Mouse (Mus musculus) spleen, adult 2 months (tissue): Measurements from ENCODE around the gene Pak7. TPM values are rescaled to one million over a fixed set of nuclear protein-coding genes. Genes with fewer than 3 reads are reported as not detected.

ENCODE experiments used
- DNase-seq, 2 experiments: peaks; one replicate each; pipeline versions ENCODE4 v3.0.0 to v3.0.0-alpha.2; 2012 to 2021; ENCODE audit warnings: low spot score in 2 of 2, low read depth in 1 of 2
- H3K27ac ChIP-seq: fragments of 200-500 bp; 2 replicates; pipeline ENCODE4 v1.5.1; 2012; ENCODE audit warnings: low read length, inconsistent platforms; ENCODE audit not compliant: insufficient read depth
- H3K27me3 ChIP-seq: fragments of 200-500 bp; 2 replicates; pipeline ENCODE4 v1.6.1; 2012; ENCODE audit warnings: mild to moderate bottlenecking, moderate library complexity, low read length, inconsistent platforms; ENCODE audit not compliant: control insufficient read depth, insufficient read depth
- H3K36me3 ChIP-seq: fragments of 200-500 bp; 2 replicates; pipeline ENCODE4 v1.6.1; 2012; ENCODE audit warnings: mild to moderate bottlenecking, low read length, inconsistent platforms; ENCODE audit not compliant: control insufficient read depth, insufficient read depth
- H3K4me1 ChIP-seq: fragments of 200-500 bp; 2 replicates; pipeline ENCODE4 v1.6.1; 2011; ENCODE audit warnings: inconsistent platforms; ENCODE audit not compliant: control insufficient read depth, insufficient read depth, insufficient read length
- H3K4me3 ChIP-seq: fragments of 200-500 bp; 2 replicates; pipeline ENCODE4 v1.5.1; 2011; ENCODE audit warnings: mild to moderate bottlenecking, inconsistent platforms; ENCODE audit not compliant: insufficient read depth, insufficient read length; ENCODE audit errors: extremely low read depth
- CTCF ChIP-seq: fragments of 200-500 bp; IDR thresholded peaks from 2 replicates; pipeline ENCODE4 v1.5.1; 2011; ENCODE audit warnings: mild to moderate bottlenecking, inconsistent platforms; ENCODE audit not compliant: insufficient read depth, insufficient read length, insufficient replicate concordance; ENCODE audit errors: extremely low read depth
- POLR2A ChIP-seq: fragments of 200-500 bp; IDR thresholded peaks from 2 replicates; pipeline ENCODE4 v1.6.1; 2011; ENCODE audit warnings: low read depth, low read length, inconsistent platforms
- WGBS: fragments of 180-500 bp; shearing (Covaris S2); methylation state at CpG from one replicate; pipeline ENCODE4 v1.1.7; 2018; 5-methylcytosine and 5-hydroxymethylcytosine counted together
- polyA plus RNA-seq: library from polyadenylated mRNA; depleted of rRNA; stranded (reverse); fragments of >200 nt; gene quantifications from 2 replicates; pipeline ENCODE4 v1.2.3, GENCODE M21; 2012

The Pak7 gene
- polyA plus RNA-seq, 1 experiment = not detected

- H3K4me3 ChIP-seq = no peak overlapping the region
- H3K27me3 ChIP-seq = no peaks in the 10 kb centered on the region
- no peaks in the 10 kb centered on the region for H3K36me3 ChIP-seq
- no peak overlapping the region for H3K27ac ChIP-seq
- no peaks in the 10 kb centered on the region for H3K4me1 ChIP-seq
- TF ChIP-seq CTCF (no peak), POLR2A (no peak)
- no peak for DNase-seq
- WGBS = 73% methylated on average over 3 of the region's 3 CpGs
These were observed 212.7 kb downstream of the Pak7 start for GRCm38 (mm10) chr2:136175030-136175429.

GRCm38 (mm10) chr2:136150752-136151151 lies 237.0 kb downstream of the Pak7 start:
- H3K4me3 ChIP-seq = no peak overlapping the region
- 82% methylated on average over 7 of the region's 7 CpGs for WGBS
- DNase-seq = no peak

GRCm38 (mm10) chr2:136149530-136149929 lies 238.2 kb downstream of the Pak7 start:
- H3K4me1 ChIP-seq = no peaks in the 10 kb centered on the region
- no peak overlapping the region for H3K27ac ChIP-seq
- WGBS = 37% methylated on average over 4 of the region's 4 CpGs
- no peaks in the 10 kb centered on the region for H3K27me3 ChIP-seq
- no peak overlapping the region for H3K4me3 ChIP-seq
- TF ChIP-seq POLR2A (no peak), CTCF (no peak)
- DNase-seq = no peak
- no peaks in the 10 kb centered on the region for H3K36me3 ChIP-seq

More at GRCm38 (mm10) chr2:136150752-136151151, 237.0 kb downstream of the Pak7 start:
- Histone ChIP-seq H3K4me1 (no peaks in the 10 kb centered on the region), H3K36me3 (no peaks in the 10 kb centered on the region), H3K27ac (no peak overlapping the region), H3K27me3 (no peaks in the 10 kb centered on the region)
- TF ChIP-seq CTCF = no peak
- TF ChIP-seq POLR2A = no peak

GRCm38 (mm10) chr2:136148999-136149398 lies 238.8 kb downstream of the Pak7 start:
- peak in 1 of 2 experiments; percentile 11 for DNase-seq
- WGBS = 6% methylated on average over 6 of the region's 6 CpGs
- no peak for TF ChIP-seq POLR2A
- TF ChIP-seq CTCF = peak; percentile 52; the same call in 1 of the 2 replicates
- H3K4me1 ChIP-seq = no peaks in the 10 kb centered on the region
- H3K27me3 ChIP-seq = no peaks in the 10 kb centered on the region
- H3K4me3 ChIP-seq = no peak overlapping the region
- no peaks in the 10 kb centered on the region for H3K36me3 ChIP-seq
- no peak overlapping the region for H3K27ac ChIP-seq

- Histone ChIP-seq H3K36me3 (no peaks in the 10 kb centered on the region), H3K27ac (no peak overlapping the region), H3K4me3 (no peak overlapping the region), H3K27me3 (no peaks in the 10 kb centered on the region), H3K4me1 (no peaks in the 10 kb centered on the region)
- DNase-seq = no peak
- TF ChIP-seq POLR2A (no peak), CTCF (no peak)
- 60% methylated on average over 2 of the region's 2 CpGs for WGBS
These were observed 247.0 kb downstream of the Pak7 start for GRCm38 (mm10) chr2:136140807-136141206.

- WGBS = 44% methylated on average over 4 of the region's 4 CpGs
- no peak for DNase-seq
- no peak overlapping the region for H3K4me3 ChIP-seq
These were observed 248.4 kb downstream of the Pak7 start for GRCm38 (mm10) chr2:136139159-136140069.

GRCm38 (mm10) chr2:136138451-136138850 lies 249.3 kb downstream of the Pak7 start:
- no peak for TF ChIP-seq CTCF
- no peak for TF ChIP-seq POLR2A
- DNase-seq = no peak

More at GRCm38 (mm10) chr2:136139159-136140069, 248.4 kb downstream of the Pak7 start:
- no peaks in the 10 kb centered on the region for H3K36me3 ChIP-seq
- H3K27me3 ChIP-seq = no peaks in the 10 kb centered on the region
- no peak overlapping the region for H3K27ac ChIP-seq
- H3K4me1 ChIP-seq = no peaks in the 10 kb centered on the region
- no peak for TF ChIP-seq POLR2A
- TF ChIP-seq CTCF = no peak

More at GRCm38 (mm10) chr2:136138451-136138850, 249.3 kb downstream of the Pak7 start:
- Histone ChIP-seq H3K4me3 (no peak overlapping the region), H3K36me3 (no peaks in the 10 kb centered on the region), H3K27ac (no peak overlapping the region), H3K27me3 (no peaks in the 10 kb centered on the region), H3K4me1 (no peaks in the 10 kb centered on the region)
